Mouse (Mus musculus): ENCODE measurements around the gene Prm1.
"Not testable (repeated sequence)": the region's sequence is repeated elsewhere in the genome, so short reads cannot be mapped to it uniquely, and the experiment has no call there.

Gene Prm1

GRCm38 (mm10) chr16:10805789-10806527, at the start of gene Prm1:
Prm1 (minus strand) TSS chr16:10805839.
- no peak for DNase-seq (ENCODE audit: low spot score)

GRCm38 (mm10) chr16:10852216-10852615, 46.6 kb upstream of the Prm1 start:
- not testable (repeated sequence) for DNase-seq (ENCODE audit: low spot score)

GRCm38 (mm10) chr16:10850905-10851304, 45.3 kb upstream of the Prm1 start:
- no peak for DNase-seq (ENCODE audit: low spot score)

- peak; percentile 70 for DNase-seq (ENCODE audit: low spot score)
These were observed 44.6 kb upstream of the Prm1 start for GRCm38 (mm10) chr16:10849965-10850861.

- DNase-seq (ENCODE audit: low spot score) = peak; percentile 83
These were observed 40.9 kb upstream of the Prm1 start for GRCm38 (mm10) chr16:10846503-10846902.

- DNase-seq (ENCODE audit: low spot score) = no peak
These were observed 40.3 kb upstream of the Prm1 start for GRCm38 (mm10) chr16:10845952-10846351.

GRCm38 (mm10) chr16:10844319-10844670, 38.7 kb upstream of the Prm1 start:
- DNase-seq (ENCODE audit: low spot score) = no peak

- peak; percentile 71 for DNase-seq (ENCODE audit: low spot score)
These were observed 38.1 kb upstream of the Prm1 start for GRCm38 (mm10) chr16:10843486-10844318.

GRCm38 (mm10) chr16:10842282-10842855, 36.7 kb upstream of the Prm1 start:
- no peak for DNase-seq (ENCODE audit: low spot score)

- DNase-seq (ENCODE audit: low spot score) = no peak
These were observed 34.4 kb upstream of the Prm1 start for GRCm38 (mm10) chr16:10840018-10840417.

- DNase-seq (ENCODE audit: low spot score) = no peak
These were observed 33.0 kb upstream of the Prm1 start for GRCm38 (mm10) chr16:10838487-10839245.

GRCm38 (mm10) chr16:10837903-10838302, 32.3 kb upstream of the Prm1 start:
- DNase-seq (ENCODE audit: low spot score) = no peak

- no peak for DNase-seq (ENCODE audit: low spot score)
These were observed 31.6 kb upstream of the Prm1 start for GRCm38 (mm10) chr16:10837250-10837649.

GRCm38 (mm10) chr16:10836388-10836787, 30.7 kb upstream of the Prm1 start:
- no peak for DNase-seq (ENCODE audit: low spot score)

- peak; percentile 88 for DNase-seq (ENCODE audit: low spot score)
These were observed 29.4 kb upstream of the Prm1 start, which contains the start of gene Rmi2 for GRCm38 (mm10) chr16:10834911-10835587. Rmi2 (plus strand) TSS chr16:10835059.

GRCm38 (mm10) chr16:10834542-10834910, 28.9 kb upstream of the Prm1 start:
- DNase-seq (ENCODE audit: low spot score) = no peak

GRCm38 (mm10) chr16:10828461-10828805, 22.8 kb upstream of the Prm1 start:
- DNase-seq (ENCODE audit: low spot score) = no peak

- no peak for DNase-seq (ENCODE audit: low spot score)
These were observed 22.3 kb upstream of the Prm1 start for GRCm38 (mm10) chr16:10827766-10828460.

GRCm38 (mm10) chr16:10827269-10827668, 21.6 kb upstream of the Prm1 start:
- no peak for DNase-seq (ENCODE audit: low spot score)

- DNase-seq (ENCODE audit: low spot score) = no peak
These were observed 20.2 kb upstream of the Prm1 start for GRCm38 (mm10) chr16:10825840-10826239.
